Mouse (Mus musculus): ENCODE measurements around the gene Ctc1. TPM values are rescaled to one million over a fixed set of nuclear protein-coding genes. Genes with fewer than 3 reads are reported as not detected.
A peak's percentile ranks its signal among the peaks of the same experiment; 100 is the strongest.

Ctc1 gene
- polyA plus RNA-seq, 1 experiment from 2014 or later, result 54.4 TPM

Small RNA genes within 50 kb of the gene (microRNA-seq; reads per million reads assigned to microRNA genes)
- 6.8 reads per million, percentile 26 among the genes with 10 or more reads in this experiment for gene Mir3062

Other genes starting within 250 kb of the Ctc1 start
- 91.2 and 97.1 TPM in 2 replicates for gene Ndel1, start 144.1 kb upstream of the Ctc1 start, polyA plus RNA-seq (2014; fragmentation: Nextera tagmentation; extraction: Ambion mirVana)
- not detected in 2 replicates for gene Rnf222, start 127.4 kb upstream of the Ctc1 start, polyA plus RNA-seq (2014; fragmentation: Nextera tagmentation; extraction: Ambion mirVana)
- 573 and 680 TPM in 2 replicates for gene Rpl26, start 114.3 kb upstream of the Ctc1 start, polyA plus RNA-seq (2014; fragmentation: Nextera tagmentation; extraction: Ambion mirVana)
- gene Odf4, start 88.8 kb upstream of the Ctc1 start, polyA plus RNA-seq (2014; fragmentation: Nextera tagmentation; extraction: Ambion mirVana), result 0.52 and 0.56 TPM in 2 replicates
- gene Arhgef15, start 58.4 kb upstream of the Ctc1 start, polyA plus RNA-seq (2014; fragmentation: Nextera tagmentation; extraction: Ambion mirVana), result 20.1 and 23.4 TPM in 2 replicates
- gene Slc25a35, start 47.8 kb upstream of the Ctc1 start, polyA plus RNA-seq (2014; fragmentation: Nextera tagmentation; extraction: Ambion mirVana), result 2.0 and 2.3 TPM in 2 replicates
- 26.2 and 32.3 TPM in 2 replicates for gene Rangrf, start 40.7 kb upstream of the Ctc1 start, polyA plus RNA-seq (2014; fragmentation: Nextera tagmentation; extraction: Ambion mirVana)
- gene Pfas, start 7.5 kb upstream of the Ctc1 start, polyA plus RNA-seq (2014; fragmentation: Nextera tagmentation; extraction: Ambion mirVana), result 12.7 and 15.3 TPM in 2 replicates
- gene Aurkb, start 29.7 kb downstream of the Ctc1 start, polyA plus RNA-seq (2014; fragmentation: Nextera tagmentation; extraction: Ambion mirVana), result 17.0 and 22.0 TPM in 2 replicates
- 18.6 and 24.3 TPM in 2 replicates for gene Borcs6, start 43.8 kb downstream of the Ctc1 start, polyA plus RNA-seq (2014; fragmentation: Nextera tagmentation; extraction: Ambion mirVana)
- 40.3 and 40.7 TPM in 2 replicates for gene Tmem107, start 54.9 kb downstream of the Ctc1 start, polyA plus RNA-seq (2014; fragmentation: Nextera tagmentation; extraction: Ambion mirVana)
- gene Vamp2, start 72.6 kb downstream of the Ctc1 start, polyA plus RNA-seq (2014; fragmentation: Nextera tagmentation; extraction: Ambion mirVana), result 324 and 368 TPM in 2 replicates
- gene Per1, start 79.3 kb downstream of the Ctc1 start, polyA plus RNA-seq (2014; fragmentation: Nextera tagmentation; extraction: Ambion mirVana), result 9.6 and 10.1 TPM in 2 replicates
- gene Hes7, start 104.5 kb downstream of the Ctc1 start, polyA plus RNA-seq (2014; fragmentation: Nextera tagmentation; extraction: Ambion mirVana), result 0.43 and 0.52 TPM in 2 replicates
- 0.39 and 0.56 TPM in 2 replicates for gene 9130213A22Rik, start 106.7 kb downstream of the Ctc1 start, polyA plus RNA-seq (2014; fragmentation: Nextera tagmentation; extraction: Ambion mirVana)
- gene Aloxe3, start 110.0 kb downstream of the Ctc1 start, polyA plus RNA-seq (2014; fragmentation: Nextera tagmentation; extraction: Ambion mirVana), result 4.3 and 4.9 TPM in 2 replicates
- 0.59 and 0.60 TPM in 2 replicates for gene Alox12b, start 141.1 kb downstream of the Ctc1 start, polyA plus RNA-seq (2014; fragmentation: Nextera tagmentation; extraction: Ambion mirVana)
- 0.25 and 0.30 TPM in 2 replicates for gene Alox8, start 181.9 kb downstream of the Ctc1 start, polyA plus RNA-seq (2014; fragmentation: Nextera tagmentation; extraction: Ambion mirVana)
- gene Gucy2e, start 221.1 kb downstream of the Ctc1 start, polyA plus RNA-seq (2014; fragmentation: Nextera tagmentation; extraction: Ambion mirVana), result 0.29 and 0.34 TPM in 2 replicates

Data from hindbrain, embryonic 14.5 days (tissue).